Mouse (Mus musculus) CH12.LX (cell line): ENCODE data around the gene Fancc. TPM values are rescaled to one million over a fixed set of nuclear protein-coding genes. Genes with fewer than 3 reads are reported as not detected.

Source experiments
- DNase-seq: peaks from one replicate; pipeline ENCODE4 v3.0.0-alpha.2; 2013; ENCODE audit errors: extremely low read depth
- H3K27ac ChIP-seq: 2 replicates; pipeline ENCODE4 v1.5.1; 2012; ENCODE audit warnings: low read depth, mild to moderate bottlenecking, control low read depth, moderate library complexity; ENCODE audit not compliant: insufficient read depth
- H3K27me3 ChIP-seq: replicated peaks from 2 replicates; pipeline ENCODE3; 2012; ENCODE audit warnings: inconsistent platforms
- H3K36me3 ChIP-seq, 2 experiments: replicated peaks in 1 of 2; 2 replicates each; pipeline versions ENCODE3 to v1.6.1; 2012; ENCODE audit warnings: inconsistent platforms in 1 of 2, low read length in 1 of 2, mild to moderate bottlenecking in 1 of 2, mixed read lengths in 1 of 2, moderate library complexity in 1 of 2; ENCODE audit not compliant: control insufficient read depth in 1 of 2, insufficient read depth in 1 of 2
- H3K4me1 ChIP-seq, 2 experiments: 2 replicates each; pipeline ENCODE4 v1.6.1; 2012; ENCODE audit warnings: inconsistent platforms in 1 of 2, moderate library complexity in 1 of 2; ENCODE audit not compliant: insufficient read depth in 2 of 2, control insufficient read depth in 1 of 2
- H3K4me2 ChIP-seq: 2 replicates; pipeline ENCODE4 v1.6.1; 2012; ENCODE audit warnings: low read depth, mild to moderate bottlenecking, control low read depth; ENCODE audit not compliant: poor library complexity, insufficient read depth, severe bottlenecking
- H3K4me3 ChIP-seq, 3 experiments: fragments of 150-350 bp in 1 of 3; sonication (generic) in 1 of 3; replicated peaks in 1 of 3; 2 replicates each; pipeline versions ENCODE3 to v1.5.1; 2011 to 2012; ENCODE audit warnings: low read depth in 2 of 3, low read length in 2 of 3, mild to moderate bottlenecking in 2 of 3, moderate library complexity in 2 of 3, control low read depth in 1 of 3, improper control_type of control experiment in 1 of 3, inconsistent platforms in 1 of 3, mixed read lengths in 1 of 3; ENCODE audit not compliant: poor library complexity in 1 of 3
- H3K79me2 ChIP-seq: replicated peaks from 2 replicates; pipeline ENCODE4 v1.6.1; 2012; ENCODE audit warnings: mild to moderate bottlenecking, moderate library complexity; ENCODE audit not compliant: control insufficient read depth, poor library complexity, insufficient read depth, severe bottlenecking; ENCODE audit errors: extremely low read depth
- H3K9ac ChIP-seq: 2 replicates; pipeline ENCODE4 v1.6.1; 2012; ENCODE audit warnings: low read depth, mild to moderate bottlenecking, control low read depth, moderate library complexity; ENCODE audit not compliant: insufficient read depth
- H3K9me3 ChIP-seq: replicated peaks from 2 replicates; pipeline ENCODE3; 2012; ENCODE audit warnings: low read length, inconsistent platforms, mixed read lengths
- BHLHE40 ChIP-seq: IDR thresholded peaks from 2 replicates; pipeline ENCODE4 v1.6.1; 2011; ENCODE audit warnings: mild to moderate bottlenecking, low read depth, low read length, improper control_type of control experiment
- CHD1 ChIP-seq: IDR thresholded peaks from 2 replicates; pipeline ENCODE4 v1.6.1; 2012; ENCODE audit warnings: low read depth, low read length, improper control_type of control experiment, inconsistent platforms
- CTCF ChIP-seq, 2 experiments: IDR thresholded peaks in 1 of 2; conservative IDR thresholded peaks in 1 of 2; 2 replicates each; pipeline ENCODE4 v1.5.1; 2011 to 2012; ENCODE audit warnings: low read depth in 2 of 2, low read length in 2 of 2, improper control_type of control experiment in 1 of 2, inconsistent platforms in 1 of 2, mild to moderate bottlenecking in 1 of 2, moderate library complexity in 1 of 2
- E2F4 ChIP-seq: IDR thresholded peaks from 2 replicates; pipeline ENCODE4 v1.6.1; 2011; ENCODE audit warnings: low read depth, low read length, improper control_type of control experiment; ENCODE audit not compliant: insufficient replicate concordance
- ELF1 ChIP-seq: IDR thresholded peaks from 2 replicates; pipeline ENCODE4 v1.6.1; 2014; ENCODE audit warnings: low read depth, mild to moderate bottlenecking, inconsistent platforms, low read length, improper control_type of control experiment
- GABPA ChIP-seq: IDR thresholded peaks from 2 replicates; pipeline ENCODE4 v1.6.1; 2012; ENCODE audit warnings: low read depth, low read length, improper control_type of control experiment, inconsistent platforms; ENCODE audit not compliant: insufficient replicate concordance
- HCFC1 ChIP-seq: IDR thresholded peaks from 2 replicates; pipeline ENCODE4 v1.6.1; 2012; ENCODE audit warnings: low read depth, mild to moderate bottlenecking, inconsistent platforms, low read length, improper control_type of control experiment
- JUN ChIP-seq: IDR thresholded peaks from 2 replicates; pipeline ENCODE4 v1.6.1; 2011; ENCODE audit warnings: low read depth, mild to moderate bottlenecking, low read length, improper control_type of control experiment, moderate library complexity; ENCODE audit not compliant: insufficient read depth
- KAT2A ChIP-seq: IDR thresholded peaks from 2 replicates; pipeline ENCODE4 v1.6.1; 2012; ENCODE audit warnings: low read length, improper control_type of control experiment, inconsistent platforms; ENCODE audit not compliant: insufficient replicate concordance
- MAZ ChIP-seq: IDR thresholded peaks from 2 replicates; pipeline ENCODE4 v1.6.1; 2012; ENCODE audit warnings: low read depth, mild to moderate bottlenecking, inconsistent platforms, low read length, improper control_type of control experiment, moderate library complexity
- NELFE ChIP-seq: IDR thresholded peaks from 2 replicates; pipeline ENCODE4 v1.6.1; 2011; ENCODE audit warnings: low read depth, low read length, improper control_type of control experiment
- NRF1 ChIP-seq: IDR thresholded peaks from 2 replicates; pipeline ENCODE4 v1.6.1; 2014; ENCODE audit warnings: low read depth, mild to moderate bottlenecking, inconsistent platforms, low read length, improper control_type of control experiment, moderate library complexity
- POLR2AphosphoS2 ChIP-seq: IDR thresholded peaks from 2 replicates; pipeline ENCODE4 v1.6.1; 2011; ENCODE audit warnings: low read depth, low read length, improper control_type of control experiment
- RAD21 ChIP-seq: IDR thresholded peaks from 2 replicates; pipeline ENCODE4 v1.6.1; 2011; ENCODE audit warnings: low read depth, mild to moderate bottlenecking, low read length, improper control_type of control experiment, moderate library complexity
- RCOR1 ChIP-seq: conservative IDR thresholded peaks from 2 replicates; pipeline ENCODE4 v1.6.1; 2012; ENCODE audit warnings: low read depth, mild to moderate bottlenecking, inconsistent platforms, low read length, improper control_type of control experiment
- SIN3A ChIP-seq: IDR thresholded peaks from 2 replicates; pipeline ENCODE4 v1.6.1; 2012; ENCODE audit warnings: low read length, improper control_type of control experiment, inconsistent platforms
- TBP ChIP-seq: conservative IDR thresholded peaks from 2 replicates; pipeline ENCODE4 v1.6.1; 2011; ENCODE audit warnings: low read depth, low read length, improper control_type of control experiment
- UBTF ChIP-seq: IDR thresholded peaks from 2 replicates; pipeline ENCODE4 v1.6.1; 2012; ENCODE audit warnings: low read depth, mild to moderate bottlenecking, inconsistent platforms, low read length, improper control_type of control experiment, moderate library complexity
- USF2 ChIP-seq: conservative IDR thresholded peaks from 2 replicates; pipeline ENCODE4 v1.6.1; 2011; ENCODE audit warnings: low read depth, low read length, improper control_type of control experiment
- dilution Hi-C: fragments of 300-500 bp; cut with MboI; formaldehyde crosslinking; loops from 2 replicates; pipeline ENCODE4 v1.14.3; 2020; ENCODE audit warnings: low sequenced_read_pairs; ENCODE audit not compliant: extremely low pct_unique_long_range_greater_than_20kb, extremely low pct_ligation_motif_present
- in situ Hi-C: fragments of 300-500 bp; cut with MboI; formaldehyde crosslinking; loops from 3 replicates; pipeline ENCODE4 v1.14.3; 2019; ENCODE audit warnings: low sequenced_read_pairs, low pct_ligation_motif_present, low pct_unique_long_range_greater_than_20kb, mixed read lengths
- polyA plus RNA-seq: library from polyadenylated mRNA; unstranded; fragments of >175 nt; gene quantifications from 2 replicates; pipeline ENCODE4 v1.2.1, GENCODE M21; 2012; ENCODE audit warnings: low read depth; ENCODE audit not compliant: insufficient read length
- total RNA-seq, 2 experiments: library from RNA; depleted of rRNA; stranded (reverse); fragments of 300-350 nt in 1 of 2; fragments of >200 nt in 1 of 2; gene quantifications; 2 replicates each; pipeline ENCODE4 v1.2.3; 2012 to 2014

Gene Fancc
- total and polyA plus RNA-seq, 3 experiments, result 8.2 to 12.4 (median 8.7) TPM

GRCm38 (mm10) chr13:63385234-63385633 is 111.8 kb downstream of the Fancc start:
- TF ChIP-seq NRF1, result no peak
- no peak for TF ChIP-seq POLR2AphosphoS2
- TF ChIP-seq KAT2A, result no peak
- TF ChIP-seq SIN3A, result no peak
- TF ChIP-seq MAZ, result no peak
- Histone ChIP-seq H3K27ac (no peak overlapping the region), H3K9me3 (no peaks in the 10 kb centered on the region), H3K4me3 (no peak overlapping the region), H3K4me2 (no peak overlapping the region), H3K79me2 (no peaks in the 10 kb centered on the region), H3K4me1 (no peaks in the 10 kb centered on the region), H3K36me3 (peaks cover 0 to 4% of the 10 kb centered on the region in 2 experiments), H3K27me3 (no peaks in the 10 kb centered on the region), H3K9ac (no peak overlapping the region)
- dilution Hi-C loops, result no loop called here
- no peak for DNase-seq
- in situ Hi-C loops, result no loop called here

- H3K9me3 ChIP-seq, result no peaks in the 10 kb centered on the region
- H3K27ac ChIP-seq, result no peak overlapping the region
Observed at GRCm38 (mm10) chr13:63384775-63385174, 112.3 kb downstream of the Fancc start.

GRCm38 (mm10) chr13:63382206-63382605 is 114.9 kb downstream of the Fancc start:
- no peak overlapping the region for H3K4me2 ChIP-seq
- no peak for DNase-seq
- no peaks in the 10 kb centered on the region for H3K27me3 ChIP-seq
- dilution Hi-C loops, result no loop called here
- no peak overlapping the region for H3K27ac ChIP-seq
- no peaks in the 10 kb centered on the region for H3K4me1 ChIP-seq
- H3K4me3 ChIP-seq, result no peak overlapping the region
- no peaks in the 10 kb centered on the region for H3K79me2 ChIP-seq
- no peaks in the 10 kb centered on the region for H3K9me3 ChIP-seq
- H3K36me3 ChIP-seq, result peaks cover 0 to 4% of the 10 kb centered on the region in 2 experiments
- TF ChIP-seq HCFC1, result no peak
- no peak for TF ChIP-seq NRF1
- TF ChIP-seq RAD21, result no peak
- no peak for TF ChIP-seq BHLHE40
- TF ChIP-seq POLR2AphosphoS2, result no peak
- no peak for TF ChIP-seq GABPA
- TF ChIP-seq CHD1, result no peak
- TF ChIP-seq JUN, result no peak
- TF ChIP-seq TBP, result no peak
- no peak for TF ChIP-seq USF2
- no peak for TF ChIP-seq CTCF (conservative IDR thresholded peaks at IDR 0.05 in 1 of 2, IDR thresholded peaks at IDR 0.05 in 1 of 2; ENCODE audit: low read depth in 2 of 2, low read length in 2 of 2)
- TF ChIP-seq UBTF, result no peak
- no peak for TF ChIP-seq ELF1
- TF ChIP-seq E2F4, result no peak
- TF ChIP-seq RCOR1, result no peak
- TF ChIP-seq SIN3A, result no peak
- no peak overlapping the region for H3K9ac ChIP-seq
- in situ Hi-C loops, result no loop called here

More at GRCm38 (mm10) chr13:63384775-63385174, 112.3 kb downstream of the Fancc start:
- no peak for DNase-seq
- Histone ChIP-seq H3K4me3 (no peak overlapping the region), H3K27me3 (no peaks in the 10 kb centered on the region), H3K4me1 (no peaks in the 10 kb centered on the region), H3K79me2 (no peaks in the 10 kb centered on the region), H3K36me3 (peaks cover 0 to 4% of the 10 kb centered on the region in 2 experiments), H3K4me2 (no peak overlapping the region), H3K9ac (no peak overlapping the region)
- in situ Hi-C loops, result no loop called here
- dilution Hi-C loops, result no loop called here
- no peak for TF ChIP-seq NELFE
